Mouse (Mus musculus) kidney, adult 2 months (tissue): Measurements from ENCODE around the gene Fbxl21.

Source experiments
- CTCF ChIP-seq: fragments of 200-500 bp; conservative IDR thresholded peaks from 2 replicates; pipeline ENCODE4 v1.5.1; 2011; ENCODE audit warnings: low read depth, mild to moderate bottlenecking, control low read depth, low read length, moderate library complexity, mixed read lengths; ENCODE audit not compliant: insufficient read depth, insufficient read length
- POLR2A ChIP-seq: fragments of 200-500 bp; IDR thresholded peaks from one replicate; pipeline ENCODE4 v1.6.1; 2011; ENCODE audit warnings: low read depth, low read length, control low read depth

DNA sequence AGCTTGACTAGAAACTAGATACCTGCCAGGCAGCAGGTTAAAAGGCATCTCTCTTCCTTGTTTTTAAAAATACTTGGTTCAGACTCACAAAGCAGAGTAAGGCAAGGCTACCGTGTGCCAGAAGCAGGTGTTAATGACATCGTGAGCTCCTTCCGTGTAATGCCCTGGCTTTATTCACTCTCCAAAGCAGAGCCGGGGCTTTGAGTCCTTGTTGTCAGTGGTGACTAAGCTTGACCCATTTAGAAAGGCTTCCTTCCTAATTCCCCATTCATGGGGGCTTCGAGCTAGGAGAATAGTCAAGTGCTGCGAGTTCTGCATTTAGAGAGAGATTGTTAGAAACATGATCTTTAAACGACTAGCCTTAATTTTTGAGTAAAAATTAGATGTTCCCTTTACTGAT lies 5.5 kb upstream of the Fbxl21 start:
- no peak for TF ChIP-seq CTCF
- no peak for TF ChIP-seq POLR2A
